Mouse (Mus musculus) urinary bladder, postnatal 14 days (tissue): Measurements from ENCODE around the gene Cep19.

Experiments used
- DNase-seq: peaks from one replicate; pipeline ENCODE4 v3.0.0; 2021; ENCODE audit warnings: low spot score

The Cep19 gene

GRCm38 (mm10) chr16:32144592-32144991, 45.0 kb downstream of the Cep19 start:
- DNase-seq = no peak

GRCm38 (mm10) chr16:32147589-32148207, 48.1 kb downstream of the Cep19 start:
- DNase-seq = no peak

DNA sequence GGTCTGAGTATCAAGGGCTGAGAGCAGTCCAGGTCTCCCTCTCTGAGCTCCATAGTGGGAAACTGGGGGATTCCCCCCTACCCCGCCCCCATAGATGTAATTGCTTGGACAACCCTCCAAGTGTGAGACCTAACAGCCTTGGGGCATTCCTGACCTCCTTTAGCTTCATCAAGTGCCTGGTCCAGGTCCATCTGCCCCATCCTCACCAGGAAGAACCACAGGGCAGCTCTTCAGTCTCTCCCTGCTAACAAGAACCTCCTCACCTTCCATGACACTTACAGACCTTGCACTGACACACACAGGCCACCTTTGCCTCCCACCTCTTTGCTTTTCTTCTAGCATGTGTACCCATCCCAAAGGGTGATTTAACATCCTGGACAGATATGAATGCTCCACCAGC, 54.4 kb downstream of the Cep19 start:
- DNase-seq = no peak

- no peak for DNase-seq
Measured at GRCm38 (mm10) chr16:32154437-32154836, 54.8 kb downstream of the Cep19 start.

GRCm38 (mm10) chr16:32156719-32157118, 57.1 kb downstream of the Cep19 start:
- no peak for DNase-seq

- DNase-seq = no peak
Measured at GRCm38 (mm10) chr16:32157369-32157768, 57.8 kb downstream of the Cep19 start.
